20 mouse cellular contexts compared by ENCODE assay signal in the genomic region with DNA sequence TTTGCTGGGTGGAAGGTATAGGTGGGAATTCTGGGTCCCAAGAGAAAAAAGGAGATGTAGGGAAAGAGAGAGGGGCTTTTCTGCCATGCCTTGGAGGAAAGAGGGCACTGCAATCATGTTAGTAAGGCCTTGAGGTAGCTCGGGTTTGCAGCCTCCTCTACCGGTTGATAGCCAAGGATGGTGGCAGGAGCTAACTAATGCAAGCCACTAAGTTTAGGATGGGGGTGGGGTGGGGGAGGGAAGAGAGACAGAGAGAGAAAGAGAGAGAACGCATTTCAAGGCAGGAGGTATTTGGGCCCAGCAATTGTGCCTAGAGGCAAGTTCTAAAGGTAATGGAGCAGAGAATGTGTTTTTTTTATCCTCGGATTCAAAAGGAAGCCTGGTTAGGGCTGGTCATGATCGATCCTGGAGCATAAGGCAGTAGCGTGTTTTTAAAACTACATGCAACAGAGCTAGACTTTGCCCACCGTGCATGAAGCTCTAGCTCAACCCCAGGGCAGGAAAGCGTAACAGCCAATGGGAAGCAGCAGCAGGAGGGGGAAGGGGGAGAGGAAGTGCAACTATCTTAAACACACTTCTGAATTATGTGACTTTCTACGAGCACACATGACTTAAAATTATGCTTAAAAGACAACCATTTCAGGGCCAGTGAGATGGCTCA. TPM values are rescaled to one million over a fixed set of nuclear protein-coding genes. Genes with fewer than 3 reads are reported as not detected.
DNase-seq lines count a peak whose midpoint lies in the region; ATAC-seq and TF ChIP-seq lines count a peak whose summit lies in the region.
"Had no signal": no experiment of that assay in that cellular context is flagged by ENCODE, and none has a peak within 500 bp of the region (broad histone marks: within the 10 kb centered on the region; RNA-seq: fewer than 3 reads in every experiment).

No protein-coding gene starts in this region.

- H3K36me3 ChIP-seq in heart, embryonic 10.5 days: peaks cover 15% of the 10 kb centered on the region; the same call in 1 of the 2 replicates
- no peaks in the 10 kb centered on the region for H3K36me3 ChIP-seq in liver, postnatal 0 days (replicated peaks; ENCODE audit: insufficient read depth, low read length)
- no peaks in the 10 kb centered on the region for H3K36me3 ChIP-seq in liver, embryonic 12.5 days
- H3K36me3 ChIP-seq in limb, embryonic 10.5 days: peaks cover 12% of the 10 kb centered on the region; the same call in 1 of the 2 replicates

- TF ChIP-seq EP300 in liver, postnatal 0 days (IDR thresholded peaks at IDR 0.05; ENCODE audit: low read depth): no peak

- H3K9ac ChIP-seq in liver, postnatal 0 days (replicated peaks): no peak overlapping the region
- no peak overlapping the region for H3K9ac ChIP-seq in liver, embryonic 12.5 days
- H3K9ac ChIP-seq: forebrain, embryonic 15.5 days; hindbrain, embryonic 12.5 days had no signal

- H3K4me3 ChIP-seq in heart, embryonic 10.5 days: no peak overlapping the region
- H3K4me3 ChIP-seq in liver, postnatal 0 days (ENCODE audit: low read depth, low read length): no peak overlapping the region
- H3K4me3 ChIP-seq in liver, embryonic 12.5 days: no peak overlapping the region
- H3K4me3 ChIP-seq in limb, embryonic 10.5 days: no peak overlapping the region
- H3K4me3 ChIP-seq: embryonic facial prominence, embryonic 10.5 days; forebrain, embryonic 15.5 days; hindbrain, embryonic 12.5 days had no signal

- no peak for TF ChIP-seq CTCF in liver, postnatal 0 days (IDR thresholded peaks at IDR 0.05; ENCODE audit: low read depth)

- H3K27me3 ChIP-seq in heart, embryonic 10.5 days (ENCODE audit: insufficient read depth, poor library complexity, severe bottlenecking): no peaks in the 10 kb centered on the region
- no peaks in the 10 kb centered on the region for H3K27me3 ChIP-seq in liver, postnatal 0 days (ENCODE audit: insufficient read depth, low read length)
- no peaks in the 10 kb centered on the region for H3K27me3 ChIP-seq in liver, embryonic 12.5 days (replicated peaks)
- H3K27me3 ChIP-seq in limb, embryonic 10.5 days (ENCODE audit: low read depth, poor library complexity, severe bottlenecking): no peaks in the 10 kb centered on the region
- H3K27me3 ChIP-seq: CH12.LX; forebrain, embryonic 15.5 days; hindbrain, embryonic 12.5 days had no signal

- H3K27ac ChIP-seq in heart, embryonic 10.5 days: no peak overlapping the region
- no peak overlapping the region for H3K27ac ChIP-seq in liver, postnatal 0 days (ENCODE audit: low read depth)
- no peak overlapping the region for H3K27ac ChIP-seq in liver, embryonic 12.5 days
- H3K27ac ChIP-seq in limb, embryonic 10.5 days: no peak overlapping the region
- H3K27ac ChIP-seq: embryonic facial prominence, embryonic 10.5 days; forebrain, embryonic 15.5 days; hindbrain, embryonic 12.5 days had no signal

- no peaks in the 10 kb centered on the region for H3K9me3 ChIP-seq in heart, embryonic 10.5 days
- H3K9me3 ChIP-seq in liver, postnatal 0 days (ENCODE audit: low read length): no peaks in the 10 kb centered on the region
- H3K9me3 ChIP-seq in liver, embryonic 12.5 days (replicated peaks): no peaks in the 10 kb centered on the region
- no peaks in the 10 kb centered on the region for H3K9me3 ChIP-seq in limb, embryonic 10.5 days (replicated peaks)
- H3K9me3 ChIP-seq: embryonic facial prominence, embryonic 10.5 days; forebrain, embryonic 15.5 days; hindbrain, embryonic 12.5 days had no signal

- peak; percentile 54; the same call in 1 of the 2 replicates for ATAC-seq in liver, postnatal 0 days
- no peak for ATAC-seq in liver, embryonic 12.5 days
- ATAC-seq in common myeloid progenitor, adult 5-6 weeks (replicated peaks; ENCODE audit: low read depth, poor library complexity, severe bottlenecking): 0 out of 2 replicates have a peak, but pooled peaks have one; percentile 32
- ATAC-seq: forebrain, embryonic 15.5 days; hindbrain, embryonic 16.5 days had no signal

- H3K4me2 ChIP-seq in liver, postnatal 0 days (ENCODE audit: low read depth, low read length): no peak overlapping the region
- no peak overlapping the region for H3K4me2 ChIP-seq in liver, embryonic 12.5 days
- H3K4me2 ChIP-seq: forebrain, embryonic 15.5 days; hindbrain, embryonic 12.5 days had no signal

- WGBS in heart, embryonic 10.5 days: 79% methylated on average over 9 of the region's 9 CpGs
- WGBS in liver, postnatal 0 days (ENCODE audit: insufficient replicate concordance): 65% methylated on average over 9 of the region's 9 CpGs
- 71% methylated on average over 9 of the region's 9 CpGs for WGBS in liver, embryonic 12.5 days (ENCODE audit: insufficient replicate concordance)
- WGBS in limb, embryonic 10.5 days: 80% methylated on average over 9 of the region's 9 CpGs

- peak; percentile 51 for DNase-seq in heart, embryonic 10.5 days (ENCODE audit: low spot score)
- no peak for DNase-seq in heart, adult 18-20 months
- no peak for DNase-seq in liver, postnatal 0 days
- no peak for DNase-seq in limb, embryonic 10.5 days (ENCODE audit: low spot score)
- DNase-seq: adrenal gland, adult 2 months; adrenal gland, postnatal 25 days; cerebellum, adult 18-20 months; cerebellum, adult 9-11 months; cerebellum, postnatal 36 days; gastrocnemius, postnatal 36 days; heart, postnatal 10 days; heart, postnatal 4 days had no signal

- H3K4me1 ChIP-seq in heart, embryonic 10.5 days: no peaks in the 10 kb centered on the region
- peaks cover 4% of the 10 kb centered on the region; the same call in 1 of the 2 replicates for H3K4me1 ChIP-seq in liver, postnatal 0 days (ENCODE audit: insufficient read depth)
- H3K4me1 ChIP-seq in liver, embryonic 12.5 days: peaks cover 18% of the 10 kb centered on the region
- no peaks in the 10 kb centered on the region for H3K4me1 ChIP-seq in limb, embryonic 10.5 days
- H3K4me1 ChIP-seq: embryonic facial prominence, embryonic 10.5 days; forebrain, embryonic 15.5 days; hindbrain, embryonic 12.5 days had no signal

RNA-seq across cellular contexts. Expression of gene Nek3, which starts 18.4 kb away (rescaled TPM):
- 5.4 and 6.1 TPM in 2 replicates for polyA plus RNA-seq in heart, embryonic 10.5 days (2016; fragmentation: Nextera tagmentation; extraction: Ambion mirVana)
- 1 to 10 TPM; 1.9 to 2.2 TPM for total RNA-seq in heart, adult 18-20 months (2021)
- 0.96 and 1.2 TPM in 2 replicates for polyA plus RNA-seq in liver, postnatal 0 days (2015; fragmentation: Nextera tagmentation; extraction: Ambion mirVana)
- 1.9 and 2.3 TPM in 2 replicates for polyA plus RNA-seq in liver, embryonic 12.5 days (2016; fragmentation: Nextera tagmentation; extraction: Ambion mirVana)
- 2.8 and 5.7 TPM in 2 replicates for total RNA-seq in common myeloid progenitor, adult 5-6 weeks (2017)
- 7.1 TPM in 2 replicates for polyA plus RNA-seq in limb, embryonic 10.5 days (2016; fragmentation: Nextera tagmentation; extraction: Ambion mirVana)

RNA-seq across cellular contexts. Expression of gene Nek5, which starts 23.0 kb away (rescaled TPM):
- polyA plus RNA-seq in heart, embryonic 10.5 days (2016; fragmentation: Nextera tagmentation; extraction: Ambion mirVana): 0.09 TPM in 1 of 2 replicates, not detected in the other
- under 1 TPM in 1 of 2 experiments, not detected in 1; 0.33 TPM for total RNA-seq in heart, adult 18-20 months (2021)
- polyA plus RNA-seq in liver, postnatal 0 days (2015; fragmentation: Nextera tagmentation; extraction: Ambion mirVana): 0.12 and 0.26 TPM in 2 replicates
- not detected in 2 replicates for polyA plus RNA-seq in liver, embryonic 12.5 days (2016; fragmentation: Nextera tagmentation; extraction: Ambion mirVana)
- not detected in 2 replicates for total RNA-seq in common myeloid progenitor, adult 5-6 weeks (2017)
- not detected in 2 replicates for polyA plus RNA-seq in limb, embryonic 10.5 days (2016; fragmentation: Nextera tagmentation; extraction: Ambion mirVana)
- total RNA-seq: CH12.LX; ES-E14; heart, postnatal 10 days; heart, postnatal 4 days had no signal

RNA-seq across cellular contexts. Expression of gene Ckap2, which starts 37.8 kb away (rescaled TPM):
- polyA plus RNA-seq in heart, embryonic 10.5 days (2016; fragmentation: Nextera tagmentation; extraction: Ambion mirVana): 37.4 and 38.9 TPM in 2 replicates
- total RNA-seq in heart, adult 18-20 months (2021): under 1 TPM; 0.13 to 0.74 TPM
- polyA plus RNA-seq in liver, postnatal 0 days (2015; fragmentation: Nextera tagmentation; extraction: Ambion mirVana): 9.4 and 10.0 TPM in 2 replicates
- 27.3 and 28.4 TPM in 2 replicates for polyA plus RNA-seq in liver, embryonic 12.5 days (2016; fragmentation: Nextera tagmentation; extraction: Ambion mirVana)
- 52.3 and 54.7 TPM in 2 replicates for total RNA-seq in common myeloid progenitor, adult 5-6 weeks (2017)
- 41.1 and 43.9 TPM in 2 replicates for polyA plus RNA-seq in limb, embryonic 10.5 days (2016; fragmentation: Nextera tagmentation; extraction: Ambion mirVana)

RNA-seq across cellular contexts. Expression of gene Vps36, which starts 44.8 kb away (rescaled TPM):
- polyA plus RNA-seq in heart, embryonic 10.5 days (2016; fragmentation: Nextera tagmentation; extraction: Ambion mirVana): 26.6 and 31.5 TPM in 2 replicates
- total RNA-seq in heart, adult 18-20 months (2021): 10 to 100 TPM; 26.7 to 29.0 TPM
- polyA plus RNA-seq in liver, postnatal 0 days (2015; fragmentation: Nextera tagmentation; extraction: Ambion mirVana): 10.4 and 10.6 TPM in 2 replicates
- 13.4 and 13.9 TPM in 2 replicates for polyA plus RNA-seq in liver, embryonic 12.5 days (2016; fragmentation: Nextera tagmentation; extraction: Ambion mirVana)
- 39.9 and 43.4 TPM in 2 replicates for total RNA-seq in common myeloid progenitor, adult 5-6 weeks (2017)
- polyA plus RNA-seq in limb, embryonic 10.5 days (2016; fragmentation: Nextera tagmentation; extraction: Ambion mirVana): 37.5 and 38.6 TPM in 2 replicates
